Mouse (Mus musculus): ENCODE measurements around the gene Trappc6b.
"Not testable (repeated sequence)": the region's sequence is repeated elsewhere in the genome, so short reads cannot be mapped to it uniquely, and the experiment has no call there.

Trappc6b gene

DNA sequence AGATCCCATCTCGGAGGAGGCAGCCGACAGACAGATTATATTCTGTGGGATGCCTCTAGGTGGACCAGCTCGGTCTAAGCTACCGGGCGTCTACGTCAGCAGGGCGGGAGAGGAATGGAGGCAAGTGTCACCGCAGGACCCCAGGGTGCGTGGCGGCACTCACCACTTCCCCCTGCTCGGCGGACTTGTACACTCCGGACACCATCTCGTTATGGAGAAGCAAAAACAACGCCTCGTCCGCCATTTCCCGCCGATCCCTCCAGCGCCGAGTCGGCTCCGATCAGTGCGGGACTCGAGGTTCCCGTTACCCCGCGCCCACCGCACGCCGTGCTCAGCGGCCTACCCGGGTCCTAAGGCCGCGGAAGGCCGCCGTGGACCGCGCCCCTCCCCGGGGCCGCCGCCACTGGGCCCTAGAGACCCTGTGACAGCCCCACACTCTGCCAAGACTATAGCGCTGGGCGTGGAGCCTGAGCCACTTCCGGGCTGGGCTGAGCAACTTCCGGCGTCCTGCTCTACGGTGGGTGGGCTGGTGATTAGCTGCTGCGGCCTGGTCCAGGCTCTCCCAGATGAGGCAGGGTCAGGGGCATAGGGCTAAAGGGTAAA, at the start of gene Trappc6b:
Gene Trappc6b (minus strand): TSS at position 480 of the 603 bp plus-strand sequence.
- peak; percentile 80 for DNase-seq (ENCODE audit: low spot score)

DNA sequence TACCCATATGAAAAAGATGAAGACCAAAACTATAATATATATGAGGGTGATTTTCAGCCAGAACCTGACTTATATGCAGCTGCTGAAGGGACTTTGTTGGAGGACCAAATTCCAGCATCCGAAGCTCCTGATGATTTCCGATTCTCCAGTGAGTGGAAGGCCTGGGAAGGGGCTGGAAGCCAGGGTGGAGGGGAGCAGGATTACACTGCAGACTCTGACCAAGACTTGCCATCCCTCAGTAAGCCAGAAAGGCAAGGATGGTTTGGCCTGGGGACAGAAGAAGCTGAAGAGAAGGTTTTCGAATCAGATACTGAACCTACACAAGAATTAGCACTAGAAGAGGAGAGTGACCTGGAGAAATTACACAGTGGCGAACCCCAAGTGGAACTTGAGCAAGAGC, 46.7 kb upstream of the Trappc6b start:
- no peak for DNase-seq (ENCODE audit: low spot score)

DNA sequence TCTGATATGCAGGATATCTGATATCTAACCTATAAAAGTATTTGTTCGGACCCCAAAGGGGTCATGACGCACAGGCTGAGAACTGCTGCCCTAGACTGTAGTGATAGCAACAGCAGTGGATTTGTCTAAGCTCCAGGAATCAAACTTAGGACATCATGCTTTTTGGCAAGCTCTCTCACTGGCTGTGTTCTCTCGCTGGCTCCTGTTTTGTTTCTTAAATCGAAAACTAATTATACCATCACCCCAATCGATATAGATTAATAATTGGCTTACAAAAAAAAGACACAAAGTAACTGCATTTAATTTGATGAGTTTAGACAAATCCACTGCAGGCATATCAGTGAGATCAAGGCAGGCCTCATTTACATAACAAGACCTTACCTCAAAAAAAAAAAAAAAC, 45.2 kb upstream of the Trappc6b start:
- no peak for DNase-seq (ENCODE audit: low spot score)

DNA sequence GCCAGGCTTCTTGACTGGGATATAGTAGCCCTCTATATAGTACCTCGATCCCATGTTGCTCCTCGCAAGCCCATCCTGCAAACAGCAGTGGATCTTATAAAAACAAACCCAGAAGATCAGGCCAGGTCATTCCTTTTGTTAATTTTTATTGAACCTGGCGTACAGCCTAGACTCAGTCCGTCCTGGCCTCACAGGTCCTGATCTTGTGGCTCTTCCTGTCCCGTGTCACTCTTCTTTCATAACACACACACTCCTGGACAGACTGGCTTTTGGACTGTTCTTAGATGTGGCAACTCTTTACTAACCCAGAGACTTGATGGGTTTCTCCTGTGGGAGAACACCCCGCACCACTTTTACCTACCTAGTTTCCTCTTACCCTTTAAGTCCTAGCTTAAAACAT, 44.6 kb upstream of the Trappc6b start:
- no peak for DNase-seq (ENCODE audit: low spot score)

DNA sequence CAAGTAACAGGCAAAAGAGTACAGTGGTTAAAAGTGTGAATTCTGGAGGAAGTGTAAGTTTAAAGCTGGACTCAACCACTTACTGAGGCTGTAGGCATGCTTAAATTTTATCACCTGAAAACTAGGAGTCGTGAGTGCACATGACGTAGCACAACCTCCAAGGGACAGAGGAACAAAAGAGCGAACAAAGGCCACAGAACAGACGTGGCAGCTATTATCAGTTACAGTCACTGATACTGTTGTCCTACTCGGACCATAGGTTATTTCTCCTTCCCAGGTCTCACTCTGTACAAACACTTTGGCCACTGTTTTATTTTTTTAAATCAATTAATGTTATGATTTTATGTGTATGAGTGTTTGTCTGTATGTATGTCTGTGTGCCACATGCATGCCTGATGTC, 43.5 kb upstream of the Trappc6b start:
- no peak for DNase-seq (ENCODE audit: low spot score)

DNA sequence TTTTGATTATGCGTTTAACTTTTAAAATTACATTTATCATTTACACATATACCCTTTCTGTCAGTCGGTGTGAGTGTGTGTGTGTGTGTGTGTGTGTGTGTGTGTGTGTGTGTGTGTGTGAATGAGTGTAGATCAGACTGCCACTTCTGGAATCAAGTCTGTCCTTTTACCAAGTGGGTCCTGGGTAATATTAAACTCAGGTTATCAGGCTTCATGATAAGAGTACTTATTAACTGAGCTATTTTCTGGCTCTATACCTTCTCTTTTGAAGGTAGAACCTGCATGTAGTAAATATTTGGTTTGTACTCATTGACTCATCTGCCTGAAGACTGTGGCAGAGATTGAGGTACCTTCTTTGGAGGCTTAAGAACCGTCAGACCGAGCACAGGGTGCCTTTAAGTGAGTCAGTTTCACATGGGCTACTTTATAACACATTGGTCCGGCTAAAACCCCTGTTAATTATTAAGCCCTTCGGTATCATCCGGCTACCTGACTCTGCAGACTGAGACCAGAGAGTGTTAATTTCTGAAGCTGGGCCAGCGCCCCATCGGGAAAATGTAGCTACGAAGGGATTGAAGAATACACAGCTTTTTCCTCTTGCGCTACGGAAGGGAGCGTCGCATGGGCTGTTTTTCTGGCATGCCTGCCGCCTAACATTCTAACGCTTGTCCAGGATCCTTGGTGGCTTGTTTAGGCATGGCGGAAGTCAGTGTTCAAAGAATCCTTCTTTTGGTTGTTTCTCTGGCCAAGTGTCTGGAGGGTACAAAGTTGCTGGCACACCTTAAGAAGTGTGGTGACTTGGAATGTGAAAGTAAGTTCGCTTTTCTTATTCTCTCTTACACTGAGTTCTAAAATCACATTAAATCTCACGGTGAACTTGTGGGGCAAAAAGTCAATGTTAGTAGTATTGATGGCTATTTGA, 34.1 kb upstream of the Trappc6b start, which contains the start of gene Mia2:
Gene Mia2 (plus strand): TSS at position 696 of the 922 bp plus-strand sequence.
- DNase-seq (ENCODE audit: low spot score): peak; percentile 12

DNA sequence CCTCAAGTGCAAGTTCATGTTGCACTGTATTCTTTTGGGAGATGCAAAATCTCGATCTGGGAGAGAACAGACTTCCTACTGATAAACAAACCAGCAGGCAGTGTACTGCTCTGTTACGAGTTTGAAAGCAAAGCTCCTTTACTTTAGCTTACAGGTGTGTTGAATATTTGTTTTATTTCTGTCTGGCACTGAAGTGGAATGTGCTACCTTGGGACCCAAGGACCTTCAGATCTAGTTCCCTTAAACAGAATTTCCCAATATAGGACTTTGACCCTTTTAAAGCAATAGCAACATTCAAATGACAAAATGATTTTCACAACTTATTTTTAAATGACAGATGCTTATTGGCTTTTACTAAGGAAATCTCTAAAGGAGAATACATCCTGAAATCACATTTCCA, 32.3 kb upstream of the Trappc6b start:
- DNase-seq (ENCODE audit: low spot score): no peak

DNA sequence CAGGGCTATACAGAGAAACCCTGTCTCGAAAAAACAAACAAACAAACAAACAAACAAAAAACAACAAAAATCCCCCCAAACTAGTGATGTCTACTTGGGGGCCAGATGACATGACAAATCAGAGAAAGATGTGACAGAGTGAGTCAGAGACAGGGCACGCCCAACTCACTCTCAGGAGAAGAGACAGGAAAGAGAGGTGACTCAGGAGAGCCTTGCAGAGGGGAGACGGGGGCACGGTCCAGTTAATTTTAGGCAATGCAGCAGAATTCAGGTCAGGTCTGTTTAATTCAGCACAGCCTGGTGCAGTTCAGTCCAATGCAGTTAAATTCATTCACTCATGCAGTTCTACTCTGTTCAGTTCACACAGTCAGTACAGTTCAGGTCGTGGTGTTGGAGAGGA, 24.9 kb upstream of the Trappc6b start:
- DNase-seq (ENCODE audit: low spot score): no peak

DNA sequence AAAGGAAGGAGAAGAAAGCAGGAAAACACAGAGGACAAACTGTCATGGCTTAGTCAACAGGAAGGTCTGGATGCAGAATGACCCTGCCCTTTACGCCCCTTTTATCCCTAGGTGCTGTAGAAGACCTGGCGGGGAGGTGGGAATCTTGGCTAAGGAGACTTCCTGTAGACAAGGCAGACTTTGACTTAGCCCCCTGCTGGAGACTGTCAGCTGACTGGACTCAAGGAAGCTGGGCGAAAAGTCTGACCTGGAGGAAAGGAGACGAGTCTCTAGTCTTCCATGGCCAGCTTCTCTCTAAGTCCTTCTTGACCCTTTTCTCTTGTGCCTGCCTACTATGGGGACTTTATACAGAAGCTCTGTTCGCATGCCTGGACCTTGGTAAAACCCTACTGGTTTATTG, 23.2 kb upstream of the Trappc6b start:
- no peak for DNase-seq (ENCODE audit: low spot score)

DNA sequence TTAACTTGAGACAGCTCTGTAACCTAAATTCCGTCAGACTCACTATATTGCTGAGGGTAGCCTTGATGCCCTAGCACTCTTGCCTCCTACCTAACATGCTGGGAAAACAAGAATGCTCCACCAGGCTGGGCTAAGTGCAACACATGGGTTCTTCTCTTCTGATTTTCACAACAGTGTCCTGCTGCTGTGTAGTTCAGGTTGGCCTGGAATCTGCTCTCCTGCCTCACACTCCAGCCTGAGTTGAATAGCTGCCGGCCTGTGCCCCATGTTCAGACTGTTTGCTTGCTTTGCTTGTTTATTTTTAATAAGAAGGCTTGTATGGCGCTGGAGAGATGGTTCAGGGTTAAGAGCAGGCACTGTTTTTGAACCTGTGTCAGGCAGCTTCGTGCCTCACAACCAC, 19.2 kb upstream of the Trappc6b start:
- DNase-seq (ENCODE audit: low spot score): no peak

DNA sequence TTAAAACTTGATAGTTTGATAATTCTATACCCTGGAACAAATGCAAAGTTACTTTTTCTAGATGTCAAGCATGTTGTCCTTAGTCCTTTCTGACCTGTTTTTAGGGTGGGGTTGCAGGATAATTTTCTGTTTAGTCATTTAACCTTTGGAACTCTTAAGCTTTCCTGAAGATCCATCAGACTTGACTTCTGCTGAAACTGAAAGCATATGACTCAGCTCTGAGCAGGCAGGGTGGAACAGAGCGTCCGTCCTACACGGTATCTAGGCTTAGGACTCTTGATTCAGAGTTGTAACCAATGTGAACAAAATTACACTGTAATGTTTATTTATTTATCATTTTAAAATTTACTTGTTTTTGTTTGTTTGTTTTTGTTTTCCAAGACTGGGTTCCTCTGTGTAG, 16.6 kb upstream of the Trappc6b start:
- no peak for DNase-seq (ENCODE audit: low spot score)

DNA sequence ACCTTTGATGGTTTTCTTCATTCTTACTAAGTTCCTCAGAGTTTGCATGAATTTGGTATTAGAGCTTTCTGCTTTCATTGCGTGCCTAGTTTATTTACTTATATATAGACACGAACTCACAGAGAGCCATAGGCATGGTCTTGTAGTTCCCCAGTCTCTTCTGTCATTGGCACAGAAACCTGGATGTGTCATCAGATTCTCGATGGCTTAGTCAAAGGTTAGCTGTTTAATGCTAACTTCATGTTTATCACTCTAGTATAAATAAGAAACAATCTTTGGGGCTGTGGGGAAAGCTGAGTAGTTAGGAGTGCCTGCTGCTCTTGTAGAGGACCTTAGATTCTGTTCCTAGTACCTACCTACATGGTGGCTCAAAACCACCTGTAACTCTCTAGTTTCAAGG, 15.7 kb upstream of the Trappc6b start:
- DNase-seq (ENCODE audit: low spot score): no peak

DNA sequence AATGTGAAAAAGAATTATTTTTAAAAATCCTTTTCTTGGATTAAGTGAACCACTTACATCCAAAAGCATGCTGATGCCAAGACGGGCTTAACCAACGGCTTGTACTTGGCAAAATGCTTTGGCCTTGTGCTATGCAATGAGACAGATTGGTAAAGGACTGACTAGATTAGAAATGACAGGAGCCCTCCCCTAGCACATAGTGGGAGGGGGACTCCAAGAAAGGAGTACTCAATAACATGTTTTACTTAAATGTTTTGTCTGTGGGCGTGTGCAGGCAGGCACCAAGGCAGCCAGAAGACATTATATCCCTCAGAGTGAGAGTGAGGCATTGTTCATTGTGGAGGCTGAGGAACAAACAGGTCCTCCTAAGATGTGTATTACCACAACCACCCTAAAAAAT, 12.8 kb upstream of the Trappc6b start:
- no peak for DNase-seq (ENCODE audit: low spot score)

DNA sequence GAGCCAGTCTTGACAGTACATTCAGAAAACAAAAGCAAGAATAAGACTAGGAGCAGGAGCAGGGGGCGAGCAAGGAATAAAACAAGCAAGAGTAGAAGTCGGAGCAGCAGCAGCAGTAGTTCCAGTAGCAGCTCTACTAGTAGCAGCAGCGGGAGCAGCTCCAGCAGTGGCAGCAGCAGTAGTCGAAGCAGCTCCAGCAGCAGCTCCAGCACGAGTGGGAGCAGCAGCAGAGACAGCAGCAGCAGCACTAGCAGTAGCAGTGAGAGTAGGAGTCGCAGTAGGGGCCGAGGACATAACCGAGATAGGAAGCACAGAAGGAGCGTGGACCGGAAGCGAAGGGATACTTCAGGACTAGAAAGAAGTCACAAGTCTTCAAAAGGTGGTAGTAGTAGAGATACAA, 11.0 kb upstream of the Trappc6b start:
- DNase-seq (ENCODE audit: low spot score): no peak

DNA sequence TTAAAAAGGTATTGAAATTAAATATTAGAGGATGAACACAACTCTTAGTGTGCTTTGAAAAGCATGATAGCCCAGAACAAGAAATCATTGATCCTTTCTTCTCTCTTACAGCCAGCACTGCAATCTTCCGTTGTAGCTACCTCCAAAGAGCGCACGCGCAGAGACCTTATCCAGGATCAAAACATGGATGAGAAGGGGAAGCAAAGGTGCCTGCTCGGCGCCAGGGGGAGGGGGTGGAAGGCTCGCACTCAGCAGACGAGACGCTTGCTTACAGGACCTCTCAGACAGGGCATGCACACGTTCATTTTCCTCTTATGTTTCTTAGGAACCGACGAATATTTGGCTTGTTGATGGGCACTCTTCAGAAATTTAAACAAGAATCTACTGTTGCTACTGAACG, 7.5 kb upstream of the Trappc6b start:
- no peak for DNase-seq (ENCODE audit: low spot score)

DNA sequence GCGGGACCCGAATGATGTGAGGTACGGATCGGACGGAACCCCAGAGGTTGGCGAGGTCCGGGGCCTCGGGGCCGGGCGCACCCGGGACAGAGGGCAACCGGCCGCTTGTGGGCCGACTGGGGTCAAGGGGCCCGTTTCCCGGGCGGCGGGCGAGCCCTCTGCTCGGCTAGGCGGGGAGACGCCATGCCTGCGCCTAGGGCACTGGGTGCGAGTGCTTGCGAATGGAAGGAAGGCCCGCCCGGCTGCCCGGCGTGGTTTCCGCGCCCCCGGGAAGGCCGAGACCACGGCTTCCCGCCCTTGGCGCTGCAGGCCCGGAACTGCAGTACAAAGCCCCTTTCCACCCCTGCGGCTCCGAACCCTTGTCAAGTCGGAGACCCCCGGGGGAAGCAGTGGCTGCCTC, 5.8 kb upstream of the Trappc6b start:
- DNase-seq (ENCODE audit: low spot score): no peak

DNA sequence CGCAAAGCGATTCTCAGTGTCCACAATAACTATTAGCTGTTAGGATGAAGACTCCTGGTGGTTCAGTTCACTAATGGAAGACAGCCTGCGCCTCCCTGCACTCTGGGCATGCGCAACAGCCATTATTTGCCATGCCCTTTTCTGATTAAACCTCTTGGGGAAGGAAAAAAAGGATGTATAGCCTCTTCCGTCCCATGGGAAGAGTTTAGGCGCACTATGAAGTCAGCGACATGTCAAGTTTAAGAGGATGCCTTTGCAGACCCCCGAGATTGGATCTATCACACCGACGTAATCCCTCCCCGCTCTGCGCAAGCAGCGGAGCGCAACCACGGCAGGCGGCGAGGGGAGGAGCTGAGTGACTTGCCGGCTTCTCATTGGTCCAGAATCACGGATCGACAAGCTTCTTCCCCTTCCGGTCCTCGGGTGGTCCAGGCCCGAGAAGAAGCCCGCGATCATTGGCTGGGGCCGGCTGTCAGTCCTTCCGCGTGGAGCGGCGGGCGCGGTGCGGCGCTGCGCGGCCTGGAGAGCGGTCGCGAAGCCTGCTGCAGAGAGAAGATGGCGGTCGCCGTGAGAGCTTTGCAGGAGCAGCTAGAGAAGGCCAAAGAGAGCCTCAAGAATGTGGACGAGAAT, 5.3 kb upstream of the Trappc6b start, which contains the start of gene Pnn:
Gene Pnn (plus strand): TSS at position 437 of the 630 bp plus-strand sequence.
- peak; percentile 99 for DNase-seq (ENCODE audit: low spot score)

DNA sequence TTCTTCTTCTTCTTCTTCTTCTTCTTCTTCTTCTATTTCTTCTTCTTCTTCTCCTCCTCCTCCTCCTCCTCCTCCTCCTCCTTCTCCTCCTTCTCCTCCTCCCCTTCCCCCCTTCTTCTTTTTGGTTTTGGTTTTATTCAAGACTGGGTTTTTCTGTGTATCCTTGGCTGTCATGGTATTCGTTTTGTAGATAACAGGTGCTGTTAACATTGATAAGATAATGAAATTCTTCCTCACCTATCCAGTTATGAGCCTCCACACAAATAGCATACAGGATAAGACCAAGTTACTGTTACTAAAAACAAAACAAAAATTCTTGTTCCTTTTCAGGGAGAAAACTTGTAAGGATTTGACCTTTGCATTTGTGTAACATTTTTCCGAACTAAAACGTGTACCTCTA, 4.5 kb upstream of the Trappc6b start:
- DNase-seq (ENCODE audit: low spot score): no peak

DNA sequence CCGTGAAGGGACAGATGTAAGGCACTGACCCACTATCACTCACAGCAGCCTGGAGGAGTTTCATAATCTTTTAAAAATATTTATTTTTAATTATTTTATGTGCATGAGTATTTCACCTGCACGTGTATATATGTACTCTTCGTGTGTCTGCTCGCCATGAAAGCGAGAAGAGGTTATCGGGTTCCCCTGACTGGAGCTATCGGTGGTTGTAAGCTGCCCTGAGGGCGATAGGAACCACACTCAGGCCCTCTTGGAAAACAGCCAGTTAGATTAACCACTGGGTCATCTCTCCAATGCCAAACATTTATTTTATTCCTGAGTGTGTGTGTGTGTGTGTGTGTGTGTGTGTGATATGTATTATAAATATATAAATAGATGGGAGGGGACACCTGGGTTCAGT, 3.6 kb upstream of the Trappc6b start:
- DNase-seq (ENCODE audit: low spot score): no peak

DNA sequence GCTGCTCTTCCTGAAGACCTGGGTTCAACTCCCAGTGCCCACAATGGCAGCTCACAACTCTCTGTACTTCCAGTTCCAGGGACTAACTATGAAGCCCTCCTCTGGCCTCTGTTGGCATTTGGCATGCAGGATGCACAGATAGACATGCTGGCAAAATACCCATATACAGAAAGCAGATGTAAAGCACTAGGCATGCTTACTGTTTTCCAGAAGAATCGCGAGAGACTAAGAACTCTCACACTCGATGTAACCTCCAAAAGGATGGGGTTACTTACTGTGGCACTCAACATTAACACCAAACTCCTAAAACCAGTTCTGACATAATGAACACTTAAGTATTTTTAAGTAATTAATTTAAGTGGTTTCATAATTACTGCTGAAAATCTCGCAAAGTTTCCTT, 950 bp downstream of the Trappc6b start:
- no peak for DNase-seq (ENCODE audit: low spot score)

DNA sequence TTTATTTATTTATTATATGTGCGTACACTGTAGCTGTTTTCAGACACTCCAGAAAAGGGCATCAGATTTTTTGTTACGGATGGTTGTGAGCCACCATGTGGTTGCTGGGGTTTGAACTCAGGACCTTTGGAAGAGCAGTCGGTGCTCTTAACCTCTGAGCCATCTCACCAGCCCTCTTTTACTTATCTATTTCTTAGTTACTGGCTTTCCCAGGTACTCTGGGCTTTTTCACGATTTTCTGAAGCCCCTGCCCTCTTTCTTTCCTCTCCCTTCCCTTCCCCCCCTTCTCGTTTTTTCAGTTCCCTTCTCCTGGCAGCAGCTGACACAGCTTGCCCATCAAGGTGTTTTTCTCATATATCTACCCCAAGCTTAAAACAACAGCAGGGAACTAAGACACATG, 3.0 kb downstream of the Trappc6b start:
- DNase-seq (ENCODE audit: low spot score): not testable (repeated sequence)

DNA sequence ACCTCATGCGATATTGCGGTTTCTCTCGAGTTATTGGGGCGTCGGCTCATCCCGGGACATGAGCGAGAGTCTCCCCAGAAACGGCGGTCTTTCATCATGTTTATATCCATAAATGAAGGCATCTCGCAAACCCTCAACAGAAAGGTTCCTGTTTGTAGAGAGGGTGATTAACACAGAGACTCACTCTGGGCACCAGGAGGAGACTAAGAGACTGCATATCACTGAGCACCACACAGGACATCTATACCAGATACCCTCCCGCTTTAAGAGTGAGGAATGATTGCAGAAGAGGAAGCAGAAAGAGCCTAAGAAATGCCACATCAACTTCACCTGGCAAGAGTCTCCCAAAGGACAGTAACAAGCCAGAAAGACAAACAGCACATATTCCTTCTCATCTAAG, 5.0 kb downstream of the Trappc6b start:
- no peak for DNase-seq (ENCODE audit: low spot score)
